Mouse (Mus musculus): ENCODE results near the gene Dnajb7. TPM values are rescaled to one million over a fixed set of nuclear protein-coding genes. Genes with fewer than 3 reads are reported as not detected.
"Not testable (repeated sequence)": the region's sequence is repeated elsewhere in the genome, so short reads cannot be mapped to it uniquely, and the experiment has no call there.

The Dnajb7 gene
- 0.12 TPM in 1 of 2 replicates, not detected in the other for polyA plus RNA-seq (2012; rRNA removed)

DNA sequence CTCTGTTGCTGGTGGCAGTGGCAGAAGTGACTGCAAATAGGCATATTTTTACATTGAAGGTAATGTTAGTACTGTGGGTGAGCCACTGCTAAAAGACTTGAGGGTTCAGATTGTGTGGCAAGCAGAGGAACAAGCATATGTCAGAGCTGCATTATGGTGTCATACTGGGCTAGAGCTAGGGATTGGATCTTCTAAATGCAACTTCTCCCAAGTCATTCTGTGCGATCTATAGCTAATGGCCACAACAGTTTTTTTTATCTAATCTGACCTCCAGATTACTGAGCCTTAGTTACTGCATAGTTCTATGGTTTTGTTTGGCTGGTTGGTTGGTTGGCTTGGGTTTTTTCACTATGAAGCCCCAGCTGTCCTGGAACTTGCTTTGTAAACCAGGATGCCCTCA lies at the start of gene Dnajb7:
Dnajb7 (minus strand) TSS at position 101 of the 400 bp plus-strand sequence.
- WGBS = 100% methylated on average over 1 of the region's 1 CpGs
- no peak for DNase-seq (ENCODE audit: low read depth, low spot score)

DNA sequence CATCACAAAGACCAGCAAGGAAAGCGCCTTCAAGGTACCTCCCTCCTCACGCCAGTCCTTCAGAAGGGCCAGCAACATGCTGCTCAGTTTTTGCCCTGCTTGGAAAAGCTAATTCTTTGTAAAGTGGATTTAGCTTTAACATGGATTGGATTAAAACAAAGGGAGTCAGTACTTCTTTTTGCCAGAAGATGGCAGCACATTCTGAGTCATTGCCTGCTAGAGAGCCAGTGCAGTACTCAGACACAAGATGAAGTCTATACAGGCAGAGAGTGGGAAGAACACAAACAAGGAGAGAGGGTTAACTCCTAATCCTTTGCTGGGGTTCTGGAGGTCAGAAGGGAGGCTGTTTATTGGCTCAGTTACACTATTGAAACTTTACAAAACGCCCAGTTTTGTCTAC lies 40.4 kb upstream of the Dnajb7 start:
- WGBS = 32% methylated on average over 3 of the region's 3 CpGs
- peak; percentile 27 for DNase-seq (ENCODE audit: low read depth, low spot score)

DNA sequence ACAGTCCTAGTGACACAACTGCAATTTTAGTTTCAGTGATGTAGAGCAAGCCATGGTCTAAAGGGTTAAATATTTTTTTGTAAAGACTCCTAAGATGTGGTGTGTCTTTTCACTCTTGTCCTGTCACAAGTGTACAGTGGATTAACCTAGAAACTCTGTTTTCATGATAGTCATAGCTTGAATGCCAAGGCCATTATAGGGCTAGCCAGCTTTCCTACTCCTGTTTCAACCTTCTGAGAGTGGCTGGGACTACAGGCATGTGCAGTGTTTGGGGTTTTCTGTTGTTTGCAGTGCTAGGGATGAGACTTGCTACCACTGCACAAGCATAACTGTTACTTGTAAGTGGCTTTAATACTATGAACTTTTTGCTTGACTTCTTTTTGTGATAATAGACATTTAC lies 31.1 kb upstream of the Dnajb7 start:
- DNase-seq (ENCODE audit: low read depth, low spot score) = no peak

- 90% methylated on average over 1 of the region's 1 CpGs for WGBS
- no peak for DNase-seq (ENCODE audit: low read depth, low spot score)
These were observed 30.2 kb upstream of the Dnajb7 start for GRCm38 (mm10) chr15:81438345-81438744.

- DNase-seq (ENCODE audit: low read depth, low spot score) = no peak
- 45% methylated on average over 1 of the region's 1 CpGs for WGBS
These were observed 23.1 kb upstream of the Dnajb7 start for GRCm38 (mm10) chr15:81431195-81431594.

GRCm38 (mm10) chr15:81427947-81428346 lies 19.8 kb upstream of the Dnajb7 start:
- no peak for DNase-seq (ENCODE audit: low read depth, low spot score)
- WGBS = 68% methylated on average over 2 of the region's 2 CpGs

DNA sequence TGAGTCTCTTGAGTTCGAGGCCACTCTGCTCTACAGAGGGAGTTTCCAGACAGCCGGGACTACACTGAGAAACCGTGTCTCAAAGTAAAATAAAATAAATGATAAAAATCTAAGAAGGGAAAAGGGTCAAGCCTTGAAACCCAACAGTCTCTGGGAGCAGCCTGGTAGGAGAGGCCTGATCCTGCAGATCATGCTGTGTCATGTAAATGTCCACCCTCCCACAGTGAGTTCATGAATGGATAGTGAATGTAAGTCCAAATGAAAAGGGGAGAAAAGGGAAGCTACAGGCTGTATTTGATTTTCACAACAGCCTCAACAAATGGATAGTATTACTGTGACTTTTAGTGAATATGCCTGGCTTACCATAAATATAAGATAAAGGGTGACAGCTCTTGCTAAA lies 17.2 kb upstream of the Dnajb7 start:
- WGBS = 90% methylated on average over 3 of the region's 3 CpGs

GRCm38 (mm10) chr15:81422156-81422681 lies 14.1 kb upstream of the Dnajb7 start:
- no peak for DNase-seq (ENCODE audit: low read depth, low spot score)
- WGBS = 13% methylated on average over 7 of the region's 7 CpGs

More for the DNA sequence above, 17.2 kb upstream of the Dnajb7 start:
- DNase-seq (ENCODE audit: low read depth, low spot score) = no peak

GRCm38 (mm10) chr15:81421454-81421853 lies 13.4 kb upstream of the Dnajb7 start:
- peak; percentile 82 for DNase-seq (ENCODE audit: low read depth, low spot score)
- 18% methylated on average over 1 of the region's 1 CpGs for WGBS

DNA sequence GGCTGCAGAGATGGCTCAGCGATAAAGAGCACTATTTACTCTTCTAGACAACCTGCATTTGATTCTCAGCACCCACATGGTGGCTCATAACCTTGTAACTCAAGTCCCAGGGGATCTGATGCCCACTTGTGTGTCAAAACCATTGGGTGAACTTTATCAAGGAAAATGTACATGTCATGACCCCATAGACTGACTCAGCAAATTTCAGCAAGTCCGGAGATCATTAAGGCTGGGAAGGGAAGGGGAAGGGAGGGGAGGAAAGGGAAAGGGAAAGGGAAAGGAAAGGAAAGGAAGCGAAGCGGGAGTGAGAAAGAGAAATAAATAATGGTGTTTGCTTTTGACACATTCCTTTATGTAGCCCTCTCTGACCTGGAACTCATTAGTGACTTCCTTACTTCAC lies 10.0 kb upstream of the Dnajb7 start:
- WGBS = 70% methylated on average over 4 of the region's 4 CpGs
- DNase-seq (ENCODE audit: low read depth, low spot score) = no peak

DNA sequence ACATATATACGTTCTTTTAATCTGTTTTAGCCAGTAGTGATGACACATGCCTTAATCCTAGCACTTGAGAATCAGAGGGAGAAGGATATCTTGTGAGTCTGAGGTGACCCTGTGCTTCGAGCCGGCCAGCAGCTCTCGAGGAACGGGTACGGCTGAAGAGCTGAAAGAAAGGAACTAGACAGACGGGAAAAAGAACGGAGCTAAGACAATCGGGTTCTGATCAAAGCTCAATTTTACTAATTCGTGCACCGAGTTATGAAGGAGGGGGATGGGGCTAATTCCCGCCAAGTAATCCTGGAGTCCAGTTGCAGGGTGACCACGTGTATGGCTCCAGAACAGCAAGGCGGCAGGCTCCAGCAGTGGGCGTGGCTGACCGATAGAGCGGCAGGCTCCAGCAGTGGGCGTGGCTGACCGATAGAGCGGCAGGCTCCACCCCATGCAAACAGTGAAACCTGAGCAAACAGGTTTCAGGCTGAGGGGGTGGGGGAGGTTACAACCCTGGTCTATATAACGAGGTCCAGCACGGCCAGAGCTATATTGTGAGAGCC lies 8.7 kb upstream of the Dnajb7 start:
- 3% methylated on average over 22 of the region's 22 CpGs for WGBS

GRCm38 (mm10) chr15:81405008-81405407 lies 3.1 kb downstream of the Dnajb7 start:
- 79% methylated on average over 3 of the region's 3 CpGs for WGBS
- no peak for DNase-seq (ENCODE audit: low read depth, low spot score)

More for the DNA sequence above, 8.7 kb upstream of the Dnajb7 start:
- DNase-seq (ENCODE audit: low read depth, low spot score) = not testable (repeated sequence)

GRCm38 (mm10) chr15:81399638-81400315 lies 8.3 kb downstream of the Dnajb7 start, which contains the start of the genes St13 and Xpnpep3:
Gene St13, minus strand, starts transcription at chr15:81400077.
Gene Xpnpep3, plus strand, starts transcription at chr15:81400138.
- under 1% methylated on average over 50 of the region's 50 CpGs for WGBS
- DNase-seq (ENCODE audit: low read depth, low spot score) = peak; percentile 90

- no peak for DNase-seq (ENCODE audit: low read depth, low spot score)
- under 1% methylated on average over 21 of the region's 21 CpGs for WGBS
These were observed 8.8 kb downstream of the Dnajb7 start for GRCm38 (mm10) chr15:81399297-81399637.

DNA sequence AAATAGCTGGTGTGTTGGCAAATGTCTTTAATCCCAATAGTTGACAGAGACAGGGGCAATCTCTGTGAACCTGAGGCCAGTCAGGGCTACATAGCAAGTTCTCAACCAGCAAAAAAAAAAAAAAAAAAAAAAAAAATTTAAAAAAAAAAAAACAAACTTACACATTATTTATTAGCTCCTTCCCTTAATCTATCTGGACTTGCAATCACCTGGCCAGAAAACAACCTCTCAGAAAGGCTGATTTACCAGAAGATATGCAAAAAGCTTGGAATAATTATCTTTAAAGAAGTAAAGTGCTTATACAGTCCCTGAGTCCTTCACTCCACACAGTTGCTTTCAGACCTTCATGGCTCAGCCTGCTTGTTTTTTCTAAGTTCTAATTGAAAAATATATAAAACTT lies 9.9 kb downstream of the Dnajb7 start:
- no peak for DNase-seq (ENCODE audit: low read depth, low spot score)

GRCm38 (mm10) chr15:81394211-81394915 lies 13.7 kb downstream of the Dnajb7 start:
- WGBS = 43% methylated on average over 8 of the region's 8 CpGs
- DNase-seq (ENCODE audit: low read depth, low spot score) = no peak

GRCm38 (mm10) chr15:81392997-81393396 lies 15.1 kb downstream of the Dnajb7 start:
- no peak for DNase-seq (ENCODE audit: low read depth, low spot score)

- 89% methylated on average over 5 of the region's 5 CpGs for WGBS
- DNase-seq (ENCODE audit: low read depth, low spot score) = no peak
These were observed 21.8 kb downstream of the Dnajb7 start for GRCm38 (mm10) chr15:81386327-81386726.

GRCm38 (mm10) chr15:81378845-81379244 lies 29.3 kb downstream of the Dnajb7 start:
- 89% methylated on average over 2 of the region's 2 CpGs for WGBS
- DNase-seq (ENCODE audit: low read depth, low spot score) = no peak

DNA sequence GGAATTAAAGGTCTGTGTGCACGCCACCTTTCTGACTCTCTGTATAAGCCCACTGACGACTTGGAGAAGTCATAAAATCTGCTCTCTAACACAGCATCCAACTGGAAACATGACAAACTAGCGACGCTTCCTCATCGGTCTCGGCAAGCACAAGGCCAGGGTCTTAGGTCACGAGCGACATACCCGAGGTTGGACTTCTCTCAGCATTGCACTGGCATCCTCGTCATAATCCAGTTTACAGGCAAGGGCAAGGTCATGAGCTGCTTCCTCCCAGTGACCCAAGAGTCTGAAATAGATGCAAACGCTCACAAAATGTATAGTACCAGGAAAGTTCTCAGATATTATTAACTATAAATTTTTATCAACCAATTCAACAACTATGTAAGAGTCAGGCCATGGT lies 33.5 kb downstream of the Dnajb7 start:
- WGBS = 84% methylated on average over 11 of the region's 11 CpGs
- DNase-seq (ENCODE audit: low read depth, low spot score) = no peak

DNA sequence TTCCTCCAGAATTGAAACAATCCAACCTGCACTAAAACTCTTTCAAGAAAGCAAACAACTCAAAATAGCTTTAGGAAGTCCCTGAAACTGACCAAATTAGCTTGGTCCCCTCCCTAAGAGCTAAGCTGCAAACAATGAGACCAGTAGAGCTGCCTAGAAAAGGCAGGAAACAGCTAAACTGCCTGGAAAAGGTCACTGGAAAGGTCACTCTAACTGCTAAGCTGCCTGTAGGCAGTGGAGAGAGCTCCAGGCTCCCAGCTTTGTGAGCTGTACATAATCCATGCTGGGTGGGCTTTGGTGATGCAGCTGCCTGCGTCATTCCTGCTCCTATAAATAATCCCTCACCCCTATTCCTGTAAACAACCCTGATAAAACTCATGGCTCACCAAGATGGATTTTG lies 37.7 kb downstream of the Dnajb7 start:
- 73% methylated on average over 1 of the region's 1 CpGs for WGBS
- no peak for DNase-seq (ENCODE audit: low read depth, low spot score)
